Mouse (Mus musculus): ENCODE results near the gene Mpz.

- TF ChIP-seq CTCF (IDR thresholded peaks at IDR 0.05; ENCODE audit: low read depth, low read length) = no peak
- TF ChIP-seq POLR2A (IDR thresholded peaks at IDR 0.05; ENCODE audit: borderline replicate concordance, low read depth, low read length) = no peak
These were observed 41.8 kb downstream of the Mpz start for GRCm38 (mm10) chr1:171192283-171192682.

Data from bone marrow macrophage, adult 2 months (primary cell).